Mouse (Mus musculus) limb, embryonic 10.5 days (tissue): Measurements from ENCODE around the gene Pdgfb. TPM values are rescaled to one million over a fixed set of nuclear protein-coding genes. Genes with fewer than 3 reads are reported as not detected.

Source experiments
- DNase-seq: peaks from one replicate; pipeline ENCODE4 v3.0.0-alpha.2; 2017; ENCODE audit warnings: low spot score
- H3K27ac ChIP-seq: fragments of 300-500 bp; sonication (generic); 2 replicates; pipeline ENCODE4 v1.5.1; 2016; ENCODE audit warnings: mild to moderate bottlenecking
- H3K27me3 ChIP-seq: fragments of 300-500 bp; sonication (generic); 2 replicates; pipeline ENCODE4 v1.6.1; 2016; ENCODE audit warnings: low read depth, mild to moderate bottlenecking; ENCODE audit not compliant: poor library complexity, severe bottlenecking
- H3K36me3 ChIP-seq: fragments of 300-500 bp; sonication (generic); 2 replicates; pipeline ENCODE4 v1.6.1; 2016; ENCODE audit warnings: mild to moderate bottlenecking, moderate library complexity
- H3K4me1 ChIP-seq: fragments of 300-500 bp; sonication (generic); 2 replicates; pipeline ENCODE4 v1.6.1; 2016
- H3K4me3 ChIP-seq: fragments of 300-500 bp; sonication (generic); 2 replicates; pipeline ENCODE4 v1.5.1; 2016; ENCODE audit warnings: mild to moderate bottlenecking, moderate library complexity
- H3K9me3 ChIP-seq: fragments of 300-500 bp; sonication (generic); replicated peaks from 2 replicates; pipeline ENCODE4 v1.6.1; 2016; ENCODE audit warnings: mild to moderate bottlenecking
- WGBS: fragments of 180-500 bp; shearing (Covaris S2); methylation state at CpG from one replicate; pipeline ENCODE4 v1.1.7; 2016; 5-methylcytosine and 5-hydroxymethylcytosine counted together
- polyA plus RNA-seq: library from polyadenylated mRNA; unstranded; fragments of >200 nt; fragmentation: Nextera tagmentation; extraction: Ambion mirVana; gene quantifications from 2 replicates; pipeline ENCODE4 v1.2.1, GENCODE M21; 2016

Gene Pdgfb
- polyA plus RNA-seq, 1 experiment from 2014 or later: 1.5 TPM

- Histone ChIP-seq H3K27ac (no peak overlapping the region), H3K4me3 (no peak overlapping the region), H3K4me1 (peaks cover 22% of the 10 kb centered on the region), H3K27me3 (no peaks in the 10 kb centered on the region), H3K36me3 (no peaks in the 10 kb centered on the region), H3K9me3 (no peaks in the 10 kb centered on the region)
- WGBS: 76% methylated on average over 5 of the region's 5 CpGs
- no peak for DNase-seq
These were observed 14.1 kb upstream of the Pdgfb start for GRCm38 (mm10) chr15:80028862-80029261.

- WGBS: 88% methylated on average over 14 of the region's 14 CpGs
- Histone ChIP-seq H3K4me1 (peaks cover 22% of the 10 kb centered on the region), H3K4me3 (no peak overlapping the region), H3K9me3 (no peaks in the 10 kb centered on the region), H3K27ac (no peak overlapping the region), H3K36me3 (no peaks in the 10 kb centered on the region), H3K27me3 (0 out of 2 replicates have a peak, but pooled peaks cover 5% of the 10 kb centered on the region)
- no peak for DNase-seq
These were observed 12.0 kb upstream of the Pdgfb start for GRCm38 (mm10) chr15:80026689-80027353.

GRCm38 (mm10) chr15:80026061-80026460 is 11.3 kb upstream of the Pdgfb start:
- H3K27ac ChIP-seq: no peak overlapping the region
- WGBS: 75% methylated on average over 5 of the region's 5 CpGs
- no peak overlapping the region for H3K4me3 ChIP-seq
- DNase-seq: no peak
- H3K4me1 ChIP-seq: peaks cover 22% of the 10 kb centered on the region
- H3K27me3 ChIP-seq: 0 out of 2 replicates have a peak, but pooled peaks cover 6% of the 10 kb centered on the region
- H3K36me3 ChIP-seq: no peaks in the 10 kb centered on the region
- no peaks in the 10 kb centered on the region for H3K9me3 ChIP-seq

GRCm38 (mm10) chr15:80025615-80026014 is 10.8 kb upstream of the Pdgfb start:
- no peaks in the 10 kb centered on the region for H3K36me3 ChIP-seq
- WGBS: 73% methylated on average over 7 of the region's 7 CpGs

GRCm38 (mm10) chr15:80024331-80025313 is 9.8 kb upstream of the Pdgfb start:
- Histone ChIP-seq H3K27ac (peak overlapping the region; percentile 50), H3K9me3 (no peaks in the 10 kb centered on the region), H3K27me3 (peaks cover 20% of the 10 kb centered on the region), H3K4me1 (peaks cover 25% of the 10 kb centered on the region), H3K36me3 (no peaks in the 10 kb centered on the region), H3K4me3 (no peak overlapping the region)
- WGBS: 53% methylated on average over 11 of the region's 11 CpGs
- no peak for DNase-seq

More at GRCm38 (mm10) chr15:80025615-80026014, 10.8 kb upstream of the Pdgfb start:
- DNase-seq: no peak
- no peak overlapping the region for H3K27ac ChIP-seq
- H3K9me3 ChIP-seq: no peaks in the 10 kb centered on the region
- H3K4me1 ChIP-seq: peaks cover 24% of the 10 kb centered on the region
- no peak overlapping the region for H3K4me3 ChIP-seq
- peaks cover 10% of the 10 kb centered on the region; the same call in 1 of the 2 replicates for H3K27me3 ChIP-seq

GRCm38 (mm10) chr15:80020516-80020915 is 5.7 kb upstream of the Pdgfb start:
- no peak for DNase-seq
- Histone ChIP-seq H3K4me1 (peaks cover 16% of the 10 kb centered on the region), H3K4me3 (no peak overlapping the region), H3K9me3 (no peaks in the 10 kb centered on the region), H3K36me3 (no peaks in the 10 kb centered on the region), H3K27ac (no peak overlapping the region), H3K27me3 (peaks cover 55% of the 10 kb centered on the region)
- 73% methylated on average over 4 of the region's 4 CpGs for WGBS

- Histone ChIP-seq H3K27ac (no peak overlapping the region), H3K27me3 (peaks cover 64% of the 10 kb centered on the region), H3K4me1 (peaks cover 13% of the 10 kb centered on the region), H3K4me3 (no peak overlapping the region), H3K36me3 (no peaks in the 10 kb centered on the region), H3K9me3 (no peaks in the 10 kb centered on the region)
- no peak for DNase-seq
- 63% methylated on average over 4 of the region's 4 CpGs for WGBS
These were observed 4.8 kb upstream of the Pdgfb start for GRCm38 (mm10) chr15:80019625-80020024.

- Histone ChIP-seq H3K4me1 (peaks cover 13% of the 10 kb centered on the region), H3K9me3 (no peaks in the 10 kb centered on the region), H3K4me3 (no peak overlapping the region), H3K27me3 (peaks cover 68% of the 10 kb centered on the region), H3K36me3 (no peaks in the 10 kb centered on the region), H3K27ac (no peak overlapping the region)
- no peak for DNase-seq
- 89% methylated on average over 7 of the region's 7 CpGs for WGBS
These were observed 4.4 kb upstream of the Pdgfb start for GRCm38 (mm10) chr15:80019220-80019619.

GRCm38 (mm10) chr15:80016563-80017301 is 2.0 kb upstream of the Pdgfb start:
- WGBS: 91% methylated on average over 9 of the region's 9 CpGs
- H3K27me3 ChIP-seq: peaks cover 88% of the 10 kb centered on the region
- no peaks in the 10 kb centered on the region for H3K9me3 ChIP-seq
- H3K4me3 ChIP-seq: no peak overlapping the region
- no peak for DNase-seq
- no peaks in the 10 kb centered on the region for H3K36me3 ChIP-seq
- peaks cover 37% of the 10 kb centered on the region for H3K4me1 ChIP-seq
- H3K27ac ChIP-seq: no peak overlapping the region

GRCm38 (mm10) chr15:80015211-80015952 is 605 bp upstream of the Pdgfb start:
- H3K4me3 ChIP-seq: peak overlapping the region; percentile 67; the same call in 1 of the 2 replicates
- 58% methylated on average over 7 of the region's 7 CpGs for WGBS
- no peaks in the 10 kb centered on the region for H3K36me3 ChIP-seq
- H3K27me3 ChIP-seq: peaks cover 94% of the 10 kb centered on the region
- no peak overlapping the region for H3K27ac ChIP-seq
- peaks cover 38% of the 10 kb centered on the region for H3K4me1 ChIP-seq
- no peak for DNase-seq
- H3K9me3 ChIP-seq: no peaks in the 10 kb centered on the region

- Histone ChIP-seq H3K27me3 (peaks cover 93% of the 10 kb centered on the region), H3K4me3 (peak overlapping the region; percentile 67), H3K9me3 (no peaks in the 10 kb centered on the region), H3K4me1 (peaks cover 48% of the 10 kb centered on the region), H3K27ac (peak overlapping the region; percentile 71), H3K36me3 (no peaks in the 10 kb centered on the region)
- no peak for DNase-seq
- under 1% methylated on average over 33 of the region's 37 CpGs for WGBS
These were observed 801 bp downstream of the Pdgfb start for GRCm38 (mm10) chr15:80014031-80014320.
